Mouse (Mus musculus) testis, adult 2 months (tissue): ENCODE data around the gene Nupr1. TPM values are rescaled to one million over a fixed set of nuclear protein-coding genes. Genes with fewer than 3 reads are reported as not detected.

Source experiments
- H3K27ac ChIP-seq: fragments of 200-500 bp; 2 replicates; pipeline ENCODE4 v1.5.1; 2012; ENCODE audit warnings: low read depth, low read length; ENCODE audit not compliant: control insufficient read depth, insufficient read depth
- H3K27me3 ChIP-seq: fragments of 200-500 bp; 2 replicates; pipeline ENCODE4 v1.6.1; 2012; ENCODE audit warnings: mild to moderate bottlenecking, low read length, moderate library complexity; ENCODE audit not compliant: control insufficient read depth, insufficient read depth
- H3K36me3 ChIP-seq: fragments of 200-500 bp; 2 replicates; pipeline ENCODE4 v1.6.1; 2012; ENCODE audit warnings: mild to moderate bottlenecking, low read length; ENCODE audit not compliant: control insufficient read depth, insufficient read depth
- H3K4me1 ChIP-seq: fragments of 200-500 bp; 2 replicates; pipeline ENCODE4 v1.6.1; 2012; ENCODE audit warnings: low read length; ENCODE audit not compliant: control insufficient read depth, insufficient read depth
- H3K4me3 ChIP-seq: fragments of 200-500 bp; 2 replicates; pipeline ENCODE4 v1.5.1; 2012; ENCODE audit warnings: low read depth, mild to moderate bottlenecking, low read length, moderate library complexity, mixed read lengths; ENCODE audit not compliant: control insufficient read depth
- CTCF ChIP-seq: fragments of 200-500 bp; IDR thresholded peaks from 2 replicates; pipeline ENCODE4 v1.5.1; 2012; ENCODE audit warnings: low read depth, mild to moderate bottlenecking, inconsistent platforms, low read length, moderate library complexity; ENCODE audit not compliant: control insufficient read depth, insufficient read depth, insufficient replicate concordance
- POLR2A ChIP-seq: fragments of 200-500 bp; IDR thresholded peaks from 2 replicates; pipeline ENCODE4 v1.6.1; 2012; ENCODE audit warnings: low read depth, mild to moderate bottlenecking, inconsistent platforms, low read length, moderate library complexity; ENCODE audit not compliant: control insufficient read depth
- polyA plus RNA-seq: library from polyadenylated mRNA; depleted of rRNA; stranded (reverse); fragments of >200 nt; gene quantifications from 2 replicates; pipeline ENCODE4 v1.2.3, GENCODE M21; 2012; rRNA removed

Nupr1 gene
- polyA plus RNA-seq, 1 experiment: 1.4 TPM

GRCm38 (mm10) chr7:126582759-126583158, 47.9 kb downstream of the Nupr1 start:
- Histone ChIP-seq H3K27me3 (no peaks in the 10 kb centered on the region), H3K4me3 (peak overlapping the region; percentile 96), H3K36me3 (no peaks in the 10 kb centered on the region), H3K4me1 (peaks cover 15% of the 10 kb centered on the region), H3K27ac (peak overlapping the region; percentile 75)
- TF ChIP-seq POLR2A (no peak; the same call in 1 of the 2 replicates), CTCF (no peak)

- H3K4me3 ChIP-seq: no peak overlapping the region
- TF ChIP-seq CTCF: no peak
- no peak for TF ChIP-seq POLR2A
Measured at GRCm38 (mm10) chr7:126581661-126582060, 49.0 kb downstream of the Nupr1 start.

GRCm38 (mm10) chr7:126579172-126579571, 51.5 kb downstream of the Nupr1 start:
- H3K27ac ChIP-seq: no peak overlapping the region
- H3K27me3 ChIP-seq: no peaks in the 10 kb centered on the region
- H3K36me3 ChIP-seq: no peaks in the 10 kb centered on the region
- H3K4me3 ChIP-seq: no peak overlapping the region
- peak; percentile 30; the same call in 1 of the 2 replicates for TF ChIP-seq CTCF
- TF ChIP-seq POLR2A: no peak
- H3K4me1 ChIP-seq: peaks cover 7% of the 10 kb centered on the region

More at GRCm38 (mm10) chr7:126581661-126582060, 49.0 kb downstream of the Nupr1 start:
- Histone ChIP-seq H3K27ac (no peak overlapping the region), H3K36me3 (no peaks in the 10 kb centered on the region), H3K4me1 (peaks cover 7% of the 10 kb centered on the region), H3K27me3 (no peaks in the 10 kb centered on the region)

GRCm38 (mm10) chr7:126576946-126577345, 53.7 kb downstream of the Nupr1 start:
- Histone ChIP-seq H3K27ac (no peak overlapping the region), H3K4me1 (no peaks in the 10 kb centered on the region), H3K36me3 (no peaks in the 10 kb centered on the region), H3K4me3 (no peak overlapping the region), H3K27me3 (no peaks in the 10 kb centered on the region)
- TF ChIP-seq CTCF (peak; percentile 67; the same call in 1 of the 2 replicates), POLR2A (no peak)

Other genes with a start within 250 kb of the Nupr1 start
- gene Nfatc2ip, start 234.1 kb downstream of the Nupr1 start, polyA plus RNA-seq: 39.4 and 41.3 TPM in 2 replicates
- 1.8 TPM in 2 replicates for gene Cd19, start 216.0 kb downstream of the Nupr1 start, polyA plus RNA-seq
- gene Rabep2, start 202.1 kb downstream of the Nupr1 start, polyA plus RNA-seq: 17.6 and 17.7 TPM in 2 replicates
- gene Atp2a1, start 167.8 kb downstream of the Nupr1 start, polyA plus RNA-seq: 1.5 and 1.6 TPM in 2 replicates
- 39.2 and 41.1 TPM in 2 replicates for gene Sh2b1, start 155.4 kb downstream of the Nupr1 start, polyA plus RNA-seq
- 43.5 and 50.2 TPM in 2 replicates for gene Tufm, start 143.5 kb downstream of the Nupr1 start, polyA plus RNA-seq
- 666 and 681 TPM in 2 replicates for gene Atxn2l, start 127.4 kb downstream of the Nupr1 start, polyA plus RNA-seq
- 144 and 157 TPM in 2 replicates for gene Eif3c, start 64.5 kb downstream of the Nupr1 start, polyA plus RNA-seq
- gene Apobr, start 45.9 kb downstream of the Nupr1 start, polyA plus RNA-seq: 0.16 and 1.3 TPM in 2 replicates
- 34.9 and 42.7 TPM in 2 replicates for gene Cln3, start 45.0 kb downstream of the Nupr1 start, polyA plus RNA-seq
- not detected in 2 replicates for gene Il27, start 35.9 kb downstream of the Nupr1 start, polyA plus RNA-seq
- 405 and 485 TPM in 2 replicates for gene Sgf29, start 18.4 kb upstream of the Nupr1 start, polyA plus RNA-seq
- 5.8 and 7.1 TPM in 2 replicates for gene Sult1a1, start 45.6 kb upstream of the Nupr1 start, polyA plus RNA-seq
- gene Bola2, start 64.5 kb upstream of the Nupr1 start, polyA plus RNA-seq: 35.7 and 38.7 TPM in 2 replicates
- gene Slx1b, start 64.9 kb upstream of the Nupr1 start, polyA plus RNA-seq: 8.3 and 9.5 TPM in 2 replicates
- gene Coro1a, start 76.9 kb upstream of the Nupr1 start, polyA plus RNA-seq: 2.5 and 2.6 TPM in 2 replicates
- 337 and 349 TPM in 2 replicates for gene Mapk3, start 128.7 kb upstream of the Nupr1 start, polyA plus RNA-seq
- gene Gdpd3, start 135.5 kb upstream of the Nupr1 start, polyA plus RNA-seq: 3.5 and 3.9 TPM in 2 replicates
- 74.3 and 92.1 TPM in 2 replicates for gene Ypel3, start 146.1 kb upstream of the Nupr1 start, polyA plus RNA-seq
- 1.1 and 1.2 TPM in 2 replicates for gene Tbx6, start 150.6 kb upstream of the Nupr1 start, polyA plus RNA-seq
- 252 and 262 TPM in 2 replicates for gene Ppp4c, start 161.6 kb upstream of the Nupr1 start, polyA plus RNA-seq
- gene Fam57b, start 166.8 kb upstream of the Nupr1 start, polyA plus RNA-seq: 7.9 and 9.8 TPM in 2 replicates
- gene 4930451I11Rik, start 200.8 kb upstream of the Nupr1 start, polyA plus RNA-seq: 103 and 114 TPM in 2 replicates
- gene Doc2a, start 216.6 kb upstream of the Nupr1 start, polyA plus RNA-seq: 1.9 and 2.2 TPM in 2 replicates
- 76.6 and 77.1 TPM in 2 replicates for gene Hirip3, start 231.1 kb upstream of the Nupr1 start, polyA plus RNA-seq
- gene Ino80e, start 231.5 kb upstream of the Nupr1 start, polyA plus RNA-seq: 74.1 and 80.9 TPM in 2 replicates